Mouse (Mus musculus) lung, adult 2 months (tissue): ENCODE data around the gene Pprc1. TPM values are rescaled to one million over a fixed set of nuclear protein-coding genes. Genes with fewer than 3 reads are reported as not detected.

Experiments used
- DNase-seq: peaks from one replicate; pipeline ENCODE4 v3.0.0; 2022
- H3K4me1 ChIP-seq: fragments of 200-500 bp; 2 replicates; pipeline ENCODE4 v1.6.1; 2011; ENCODE audit warnings: low read length; ENCODE audit not compliant: control insufficient read depth, insufficient read depth
- H3K4me3 ChIP-seq: fragments of 200-500 bp; replicated peaks from 2 replicates; pipeline ENCODE3; 2011; ENCODE audit warnings: low read depth, mild to moderate bottlenecking, control low read depth, low read length; ENCODE audit errors: extremely low read depth
- CTCF ChIP-seq: fragments of 200-500 bp; IDR thresholded peaks from 2 replicates; pipeline ENCODE4 v1.5.1; 2011; ENCODE audit warnings: mild to moderate bottlenecking, low read length, control low read depth; ENCODE audit not compliant: insufficient read depth
- POLR2A ChIP-seq: fragments of 200-500 bp; IDR thresholded peaks from 2 replicates; pipeline ENCODE4 v1.6.1; 2011; ENCODE audit warnings: low read depth, mild to moderate bottlenecking, control low read depth, low read length, borderline replicate concordance; ENCODE audit errors: extremely low read depth
- WGBS: fragments of 180-500 bp; shearing (Covaris S2); methylation state at CpG from one replicate; pipeline ENCODE4 v1.1.7; 2018; 5-methylcytosine and 5-hydroxymethylcytosine counted together
- polyA plus RNA-seq: library from polyadenylated mRNA; depleted of rRNA; stranded (reverse); fragments of >200 nt; gene quantifications from 2 replicates; pipeline ENCODE4 v1.2.3, GENCODE M21; 2012

The Pprc1 gene
- polyA plus RNA-seq, 1 experiment, result 19.3 TPM

- WGBS, result 19% methylated on average over 14 of the region's 14 CpGs
- Histone ChIP-seq H3K4me3 (peak overlapping the region; percentile 27), H3K4me1 (peaks cover 39% of the 10 kb centered on the region)
- TF ChIP-seq CTCF (no peak), POLR2A (no peak)
- no peak for DNase-seq
Observed at GRCm38 (mm10) chr19:46040149-46040902, 4.4 kb upstream of the Pprc1 start.

DNA sequence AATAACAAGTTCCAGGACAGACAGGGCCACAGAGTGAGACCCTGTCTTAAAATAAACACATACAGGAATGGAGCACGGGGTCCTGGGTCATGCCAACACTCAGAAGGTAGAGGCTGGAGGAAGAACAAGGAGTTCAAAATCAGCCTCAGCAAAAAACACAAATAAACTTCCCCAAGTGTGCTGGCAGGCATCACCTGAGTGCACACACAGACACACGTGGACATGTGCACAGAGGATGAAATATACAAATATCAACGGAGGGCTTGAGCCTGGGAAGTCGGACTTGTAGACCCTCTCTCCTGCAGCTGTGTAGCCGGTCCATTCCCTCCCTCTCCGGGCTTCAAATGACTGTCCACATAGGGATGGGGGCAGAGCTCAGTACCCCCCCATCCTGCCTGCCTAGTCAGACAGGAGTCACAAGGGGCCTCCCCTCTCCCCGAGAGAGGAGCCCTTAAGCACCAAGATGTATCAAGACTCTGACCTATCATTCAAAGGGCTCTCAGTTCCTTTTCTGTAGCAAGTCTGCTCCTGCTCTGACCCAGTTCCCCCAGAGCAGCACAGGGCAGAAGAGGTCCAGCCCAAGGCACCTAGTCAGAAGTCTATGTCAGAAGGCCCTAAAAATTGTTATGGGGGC is 3.3 kb upstream of the Pprc1 start:
- WGBS, result 9% methylated on average over 7 of the region's 7 CpGs

GRCm38 (mm10) chr19:46041933-46042475 is 2.7 kb upstream of the Pprc1 start:
- TF ChIP-seq CTCF (no peak), POLR2A (no peak)
- peak overlapping the region; percentile 39 for H3K4me3 ChIP-seq
- H3K4me1 ChIP-seq, result peaks cover 36% of the 10 kb centered on the region
- peak; percentile 82 for DNase-seq
- WGBS, result 1% methylated on average over 14 of the region's 14 CpGs

More for the DNA sequence above, 3.3 kb upstream of the Pprc1 start:
- Histone ChIP-seq H3K4me1 (peaks cover 39% of the 10 kb centered on the region), H3K4me3 (no peak overlapping the region)
- DNase-seq, result no peak
- no peak for TF ChIP-seq CTCF
- TF ChIP-seq POLR2A, result no peak

DNA sequence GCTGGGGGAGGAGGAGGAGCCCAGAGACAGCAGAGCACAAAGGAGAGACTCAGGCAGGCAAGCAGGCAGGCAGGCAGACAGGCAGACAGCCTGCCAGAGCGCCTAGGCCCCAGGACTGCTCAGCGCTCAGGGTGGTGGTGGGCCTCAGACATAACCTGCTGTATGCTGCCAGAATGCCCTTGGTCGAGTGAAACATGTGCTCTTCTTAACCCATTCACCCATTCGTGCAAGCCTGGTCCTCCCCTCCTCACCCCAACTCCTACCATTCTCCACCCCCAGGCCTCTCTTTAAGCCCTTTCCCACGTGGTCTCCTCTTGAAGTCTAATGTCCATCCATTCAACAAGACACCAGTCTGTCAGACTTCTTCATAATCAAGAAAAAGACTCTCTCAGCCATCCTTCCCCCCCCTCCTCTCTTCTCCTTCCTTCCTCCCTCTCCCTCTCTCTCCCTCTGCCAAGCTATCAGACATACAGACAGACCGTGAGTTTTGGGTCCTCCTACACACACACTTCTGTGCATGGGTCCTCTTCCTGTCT is 2.1 kb upstream of the Pprc1 start:
- TF ChIP-seq POLR2A, result peak; percentile 28; the same call in 1 of the 2 replicates
- no peak for TF ChIP-seq CTCF

DNA sequence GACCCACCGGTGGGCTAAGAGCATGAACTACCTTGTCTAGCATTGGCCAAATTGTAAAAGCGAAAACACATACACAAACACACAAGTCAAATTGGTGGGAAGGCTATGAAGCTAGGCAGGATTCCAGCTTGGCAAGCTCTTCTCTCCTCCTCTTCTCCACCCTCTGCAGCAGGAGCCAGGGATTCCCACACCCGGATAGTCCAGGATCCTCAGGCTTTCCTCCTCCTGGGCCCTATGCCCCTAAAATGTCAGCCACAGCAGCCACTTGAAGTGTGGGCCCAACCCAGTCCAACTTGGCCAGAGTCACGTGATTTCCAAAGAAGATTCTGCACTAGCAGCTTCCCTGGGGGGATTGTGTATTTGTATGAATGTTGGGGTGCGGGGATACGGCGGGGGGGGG is 1.3 kb upstream of the Pprc1 start:
- no peak for DNase-seq
- Histone ChIP-seq H3K4me1 (peaks cover 34% of the 10 kb centered on the region), H3K4me3 (peak overlapping the region; percentile 49)
- 28% methylated on average over 7 of the region's 7 CpGs for whole genome bisulfite sequencing
- TF ChIP-seq CTCF (no peak), POLR2A (no peak)

More for the DNA sequence above, 2.1 kb upstream of the Pprc1 start:
- H3K4me3 ChIP-seq, result peak overlapping the region; percentile 39
- DNase-seq, result no peak
- WGBS, result 6% methylated on average over 6 of the region's 6 CpGs
- H3K4me1 ChIP-seq, result peaks cover 34% of the 10 kb centered on the region

DNA sequence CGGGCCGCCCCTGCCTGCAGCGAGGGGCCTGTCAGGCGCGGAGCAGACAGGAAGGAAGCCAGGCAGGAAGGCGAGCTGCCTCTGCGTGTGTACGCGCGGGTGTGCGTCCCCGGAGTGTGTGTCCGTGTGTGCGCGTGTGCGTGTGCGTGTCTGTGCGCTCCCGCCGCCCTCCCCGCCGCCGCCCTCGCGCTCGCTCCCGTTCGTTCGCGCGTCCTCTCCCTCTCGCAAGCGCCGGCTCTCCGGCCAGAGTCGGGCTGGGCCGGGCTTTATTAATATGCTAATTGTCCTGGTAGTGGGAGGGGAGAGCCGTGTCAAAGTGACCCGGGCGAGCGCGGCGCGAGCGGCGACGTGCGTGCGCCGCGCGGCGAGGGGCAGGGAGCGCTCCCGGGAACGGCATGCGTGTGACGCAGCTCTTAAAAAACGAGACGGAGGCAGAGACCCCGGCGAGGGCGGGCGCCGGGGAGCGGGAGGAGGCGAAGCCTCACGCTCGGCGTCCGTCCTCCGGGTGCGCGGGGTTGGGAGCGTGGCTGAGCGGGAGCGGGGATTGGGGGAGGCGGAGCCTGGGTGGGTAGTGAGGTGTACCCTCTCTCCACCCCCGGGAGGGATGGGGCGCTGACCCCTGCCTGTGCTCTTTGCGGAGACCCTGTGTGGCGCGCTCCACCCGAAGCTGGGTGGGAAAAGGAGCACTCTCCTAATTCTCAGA is 458 bp downstream of the Pprc1 start, which contains the start of gene Ldb1:
Ldb1 (minus strand) TSS at position 222 of the 703 bp plus-strand sequence.
- H3K4me1 ChIP-seq, result peaks cover 28% of the 10 kb centered on the region

GRCm38 (mm10) chr19:46045696-46046311 is 1.1 kb downstream of the Pprc1 start:
- WGBS, result 4% methylated on average over 7 of the region's 7 CpGs
- TF ChIP-seq POLR2A (peak; percentile 59; the same call in 1 of the 2 replicates), CTCF (no peak)
- DNase-seq, result peak; percentile 51
- H3K4me3 ChIP-seq, result peak overlapping the region; percentile 94
- peaks cover 25% of the 10 kb centered on the region for H3K4me1 ChIP-seq

More for the DNA sequence above, 458 bp downstream of the Pprc1 start, which contains the start of gene Ldb1:
- no peak for TF ChIP-seq CTCF
- TF ChIP-seq POLR2A, result peak; percentile 74
- peak; percentile 87 for DNase-seq
- WGBS, result under 1% methylated on average over 72 of the region's 84 CpGs
- H3K4me3 ChIP-seq, result peak within 1 kb of the TSS; percentile 94

- Histone ChIP-seq H3K4me3 (no peak overlapping the region), H3K4me1 (peaks cover 18% of the 10 kb centered on the region)
- WGBS, result 11% methylated on average over 10 of the region's 10 CpGs
- no peak for DNase-seq
- TF ChIP-seq CTCF (no peak), POLR2A (no peak)
Observed at GRCm38 (mm10) chr19:46046621-46047025, 1.9 kb downstream of the Pprc1 start.
